Mouse (Mus musculus) layer of hippocampus, adult 8-10 months (tissue): ENCODE results near the gene Ric8b. TPM values are rescaled to one million over a fixed set of nuclear protein-coding genes. Genes with fewer than 3 reads are reported as not detected.

Source experiments
- DNase-seq, 2 experiments: peaks; one replicate each; pipeline ENCODE4 v3.0.0; 2022; ENCODE audit warnings: low spot score in 2 of 2
- total RNA-seq, 4 experiments: library from RNA; stranded (reverse); gene quantifications; 2 replicates each; pipeline ENCODE4 v1.2.4; 2022

Ric8b gene
- total RNA-seq, 4 experiments from 2014 or later = 36.1 to 51.0 (median 45.1) TPM

DNA sequence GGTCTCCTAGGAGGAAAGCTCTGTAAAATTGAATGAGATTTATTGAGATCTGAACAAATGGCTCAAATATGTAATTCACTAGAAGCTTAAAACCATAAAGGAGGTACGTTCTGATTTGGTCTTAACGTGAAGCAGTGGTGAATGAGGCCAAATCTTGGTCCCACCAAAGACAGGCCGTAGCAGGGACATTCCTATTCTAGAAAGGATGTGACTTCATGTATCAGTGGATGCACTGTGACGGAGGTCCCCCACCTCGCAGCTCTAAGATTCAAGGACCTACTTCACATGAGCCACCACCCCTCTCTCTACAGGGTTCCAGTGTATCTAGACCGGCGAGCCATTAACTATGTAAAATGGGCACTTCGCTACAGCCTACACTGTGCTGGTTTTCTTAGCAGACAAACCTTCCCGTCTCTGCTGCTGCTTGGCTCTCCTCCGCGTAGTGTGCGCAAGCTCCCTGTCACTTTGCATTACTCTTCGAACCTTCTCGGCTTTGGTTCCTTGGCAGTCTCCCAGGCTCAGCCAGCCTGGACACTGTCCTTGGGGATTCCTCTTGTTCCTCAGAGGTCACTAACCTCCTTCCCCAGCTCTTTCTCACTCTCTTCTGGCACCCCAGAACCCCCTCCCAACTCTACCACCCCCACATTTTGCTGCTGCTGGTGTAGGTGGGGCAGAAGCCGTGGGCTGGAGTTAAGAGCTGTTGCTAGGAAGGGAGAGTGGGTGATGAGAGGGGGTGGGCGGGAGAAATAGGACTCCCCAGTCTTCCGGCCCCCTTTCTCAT lies 8.2 kb upstream of the Ric8b start:
- peak in 1 of 2 experiments; percentile 29 for DNase-seq

DNA sequence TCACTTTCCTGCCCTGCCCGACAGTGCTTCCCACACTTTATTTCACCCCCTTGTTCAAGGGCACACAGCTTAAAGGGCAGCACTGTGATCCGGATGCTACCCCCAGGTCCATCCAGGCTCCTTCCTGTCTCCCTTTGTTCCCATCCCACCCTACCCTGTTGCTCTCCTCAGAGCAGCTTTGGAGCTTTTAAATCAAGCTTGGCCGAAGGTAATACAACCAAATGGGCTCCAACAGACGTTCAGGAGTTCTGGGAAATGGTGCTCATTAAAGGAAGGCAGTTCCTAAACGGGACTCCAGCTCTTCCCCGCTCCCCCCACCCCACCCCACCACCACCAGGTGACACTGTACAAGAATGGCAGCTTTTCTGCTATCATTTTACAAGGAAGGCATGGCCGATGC lies 7.2 kb upstream of the Ric8b start:
- no peak for DNase-seq

DNA sequence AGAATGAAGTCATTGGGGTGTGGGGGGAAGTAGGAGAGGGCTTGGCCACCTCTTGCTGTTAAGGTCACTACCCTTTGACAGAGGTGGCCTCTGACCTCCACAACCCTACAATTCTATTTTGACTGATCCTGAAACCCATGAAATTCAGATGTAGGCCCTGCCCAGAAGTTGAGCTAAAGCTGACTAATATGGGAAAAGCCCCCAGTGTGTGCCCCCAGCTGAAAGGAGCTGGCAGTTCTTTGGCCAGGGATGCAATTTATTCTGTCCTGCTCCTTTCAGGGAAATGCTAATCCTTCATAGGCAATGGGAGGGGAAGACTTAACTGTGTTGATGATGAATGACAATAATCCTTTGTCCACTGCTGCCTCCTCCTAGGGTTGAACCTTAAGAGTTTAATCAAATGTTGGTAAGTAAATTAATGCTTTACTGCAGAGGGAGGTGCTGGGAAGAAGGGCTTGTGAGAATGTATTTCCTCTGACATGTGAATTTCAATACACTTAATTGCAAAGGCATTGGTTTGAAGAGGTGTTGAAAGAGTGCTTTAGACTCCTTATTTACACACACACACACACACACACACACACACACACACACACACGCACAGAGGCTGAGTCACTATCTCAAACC lies 6.5 kb upstream of the Ric8b start:
- no peak for DNase-seq

DNA sequence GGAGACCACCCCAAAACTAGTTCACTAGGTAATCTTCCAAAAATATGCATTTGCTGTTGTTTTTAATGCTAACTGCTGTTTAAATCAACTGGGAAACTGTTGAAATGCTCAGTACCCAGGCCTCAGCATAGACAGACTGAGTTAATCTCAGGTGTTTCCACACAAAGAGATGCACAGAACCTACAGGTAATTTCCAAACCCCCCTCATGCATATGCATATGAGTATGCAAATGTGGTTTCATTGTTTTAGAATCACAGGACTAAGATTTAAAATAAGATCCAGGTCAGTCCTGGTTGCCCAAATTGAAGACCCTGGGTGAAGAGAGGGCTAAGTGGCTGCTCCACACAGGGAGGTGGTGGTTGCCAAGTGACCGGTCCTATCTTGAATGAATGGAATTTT lies 4.3 kb upstream of the Ric8b start:
- DNase-seq = no peak

DNA sequence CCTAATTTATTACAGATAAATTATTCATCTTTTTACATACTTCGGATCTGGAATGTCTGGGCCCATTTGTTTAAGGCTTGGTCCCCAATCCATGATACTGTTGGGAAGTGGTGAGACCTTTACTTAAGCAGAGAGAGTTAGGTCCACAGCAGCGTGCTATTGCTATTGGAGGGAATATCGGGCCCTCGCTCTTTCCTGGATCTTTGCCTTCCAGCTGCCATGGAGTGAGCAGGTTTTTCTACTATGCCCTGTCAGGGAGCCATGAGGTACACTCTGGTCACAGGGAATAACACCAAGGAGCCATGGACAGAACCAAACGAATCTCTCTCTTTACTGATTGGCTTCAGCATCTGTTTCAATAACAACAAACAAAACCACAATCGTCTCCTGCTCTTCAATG lies 1.9 kb upstream of the Ric8b start:
- no peak for DNase-seq

DNA sequence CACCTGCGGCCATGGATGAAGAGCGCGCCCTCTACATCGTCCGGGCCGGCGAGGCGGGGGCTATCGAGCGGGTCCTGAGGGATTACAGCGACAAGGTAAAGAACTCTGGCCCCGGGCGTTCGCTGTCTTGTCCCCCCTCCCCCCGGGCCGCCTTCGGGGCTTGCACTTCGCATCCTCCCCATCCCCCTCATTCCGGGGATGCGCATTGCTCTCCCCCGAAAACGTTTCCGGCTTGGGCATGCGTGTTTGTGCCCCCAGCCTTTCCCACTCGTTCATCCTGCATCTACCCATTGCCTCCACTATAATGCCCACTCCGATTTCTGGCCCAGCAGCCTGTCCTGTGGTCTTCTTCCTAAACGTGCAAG lies 297 bp downstream of the Ric8b start:
- peak; percentile 40 to 48 for DNase-seq

DNA sequence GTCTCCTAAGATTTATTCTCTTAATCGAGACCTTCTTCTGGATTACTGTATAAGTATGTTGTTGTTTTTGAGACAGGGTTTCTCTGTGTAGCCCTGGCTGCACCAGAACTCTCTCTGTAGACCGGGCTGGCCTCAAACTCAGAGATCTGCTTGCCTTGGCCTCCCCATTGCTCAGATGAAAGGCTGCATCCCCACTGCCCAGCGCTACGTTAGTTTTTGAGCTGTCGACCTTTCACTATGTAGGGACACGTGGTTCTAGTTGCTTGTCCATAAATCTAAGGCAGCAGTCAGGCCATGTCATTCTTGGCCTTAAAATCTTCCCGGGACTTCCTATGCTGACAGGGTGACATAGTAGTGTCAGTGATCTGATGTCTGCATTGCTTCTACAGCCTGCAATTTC lies 8.9 kb downstream of the Ric8b start:
- no peak for DNase-seq

DNA sequence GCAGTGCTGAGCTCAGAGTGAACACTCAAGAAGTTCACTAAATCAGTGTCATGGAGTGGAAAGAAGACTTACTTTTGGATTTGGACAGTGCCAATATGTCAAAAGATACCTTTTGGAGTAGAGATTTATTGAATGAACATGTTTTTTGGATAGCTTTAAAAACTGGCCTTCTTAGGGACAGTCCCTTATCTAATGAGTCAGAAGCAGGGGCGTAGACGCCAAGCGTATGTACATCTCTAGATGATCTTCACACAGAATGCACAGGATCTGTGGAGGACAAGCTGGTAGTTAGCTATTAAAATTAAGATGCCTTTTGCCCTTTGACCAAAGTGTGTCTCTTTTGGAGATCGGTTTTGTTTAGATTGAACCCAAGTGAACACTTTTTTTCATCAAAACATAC lies 9.5 kb downstream of the Ric8b start:
- no peak for DNase-seq

DNA sequence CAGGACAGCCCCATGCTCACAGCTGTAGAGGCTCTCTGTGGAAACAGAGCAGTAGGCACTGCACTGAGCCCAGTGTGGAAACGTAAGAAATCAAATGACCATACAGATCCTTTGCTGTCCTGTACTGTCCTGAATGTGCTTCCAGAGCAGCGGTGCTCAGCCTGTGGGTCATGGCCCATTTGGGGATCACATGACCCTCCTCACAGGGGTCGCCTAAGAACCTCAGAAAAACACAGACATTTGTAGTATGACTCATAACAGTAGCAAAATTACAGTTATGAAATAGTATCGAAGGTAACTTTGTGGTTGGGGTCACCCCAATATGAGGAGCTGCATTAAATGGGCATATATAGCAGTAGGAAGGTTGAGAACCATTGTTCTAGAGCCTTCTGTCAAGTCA lies 11.0 kb downstream of the Ric8b start:
- no peak for DNase-seq

DNA sequence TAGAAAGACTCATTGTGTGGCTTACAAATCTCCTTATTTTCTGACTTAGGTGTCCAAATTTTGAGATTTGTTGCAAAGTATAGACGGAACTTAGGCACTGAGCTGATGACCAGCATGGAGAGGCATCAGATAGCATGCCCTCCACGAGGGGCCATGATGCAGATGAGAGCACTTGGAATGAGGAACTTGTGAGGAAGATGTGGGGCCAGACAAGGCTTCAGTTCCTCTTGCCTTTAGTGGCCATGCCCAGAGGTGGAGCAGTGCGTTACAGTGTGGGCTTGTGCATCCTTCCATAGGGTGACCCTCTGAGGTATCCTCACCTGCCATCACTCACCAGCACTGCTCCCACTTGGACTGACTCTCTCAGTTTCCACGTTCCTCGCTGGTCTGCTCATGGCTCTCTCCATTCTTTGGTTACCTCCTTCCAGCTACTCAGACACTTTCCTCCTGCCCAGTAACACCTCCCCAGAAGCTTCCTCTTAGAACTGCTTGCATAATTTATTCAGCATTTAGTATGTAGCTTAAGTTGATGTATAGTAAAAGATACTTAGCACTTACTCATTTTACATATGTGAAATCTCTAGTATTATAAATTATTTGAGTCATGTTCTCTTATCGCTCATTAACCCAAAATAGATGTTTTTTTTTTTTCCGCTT lies 18.3 kb downstream of the Ric8b start:
- DNase-seq = no peak

DNA sequence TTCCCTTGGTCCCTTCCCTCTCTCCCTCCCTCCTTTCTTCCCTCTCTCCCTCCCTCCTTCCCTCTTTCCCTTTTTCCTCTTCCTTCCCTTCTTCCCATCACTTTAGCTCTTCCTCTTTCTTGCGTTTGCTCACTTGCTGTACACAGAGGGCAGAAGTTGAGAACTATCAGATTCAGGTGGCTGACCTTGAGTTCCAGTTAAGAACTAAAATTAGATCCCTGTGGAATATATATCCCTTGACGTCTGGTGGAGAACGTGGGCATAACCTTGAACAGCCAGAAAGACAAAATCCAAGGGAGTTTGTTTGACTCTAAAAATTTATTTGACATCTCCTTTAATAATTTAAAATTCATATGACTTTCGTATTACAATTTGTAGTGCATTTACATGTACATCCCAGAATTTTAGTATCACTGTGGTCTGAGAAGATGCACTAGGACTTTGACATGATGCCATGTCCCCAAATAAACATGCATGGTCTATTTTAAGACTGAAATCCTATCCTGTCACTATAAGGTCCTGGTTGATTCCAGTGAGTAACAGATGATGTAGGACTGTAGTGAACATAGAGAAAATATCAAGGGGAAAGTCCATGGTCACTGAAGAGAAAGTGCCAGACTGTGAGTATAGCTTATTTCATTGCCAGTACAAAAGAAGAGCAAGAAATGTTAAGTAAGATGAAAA lies 19.6 kb downstream of the Ric8b start:
- DNase-seq = no peak

DNA sequence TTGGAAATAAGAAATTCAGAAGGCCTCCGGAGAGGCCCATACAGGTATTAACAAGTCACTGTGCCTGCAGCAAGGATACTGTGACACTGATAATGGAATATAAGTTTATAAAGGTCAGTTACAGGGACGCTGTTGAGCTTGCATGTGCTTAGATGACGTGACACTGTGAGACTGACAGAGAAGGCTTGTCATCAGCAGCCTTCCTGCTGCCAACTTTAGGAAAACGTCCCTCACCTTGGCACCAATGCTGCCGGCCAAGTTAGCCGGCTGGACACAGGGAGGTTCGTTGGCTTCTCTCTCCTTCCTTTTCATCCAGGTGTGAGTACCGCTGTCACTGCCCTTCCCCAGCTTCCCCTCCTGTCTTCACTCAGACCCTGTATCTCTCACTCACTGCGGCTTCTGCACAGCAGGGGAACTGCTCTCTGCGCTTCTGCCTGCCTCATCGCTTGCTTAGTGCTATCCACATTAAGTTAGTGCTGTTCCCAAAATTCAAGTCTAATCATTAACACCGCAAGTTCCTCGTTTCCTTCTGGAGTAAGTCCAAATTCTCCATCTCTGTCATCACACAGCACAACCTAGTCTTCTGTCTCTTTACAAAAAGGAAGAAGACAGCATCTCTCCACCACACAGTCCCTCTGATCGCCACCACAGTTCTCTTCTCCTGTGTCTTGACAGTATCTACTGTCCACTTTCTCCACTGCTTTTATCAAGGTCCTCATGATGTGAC lies 20.8 kb downstream of the Ric8b start:
- no peak for DNase-seq

DNA sequence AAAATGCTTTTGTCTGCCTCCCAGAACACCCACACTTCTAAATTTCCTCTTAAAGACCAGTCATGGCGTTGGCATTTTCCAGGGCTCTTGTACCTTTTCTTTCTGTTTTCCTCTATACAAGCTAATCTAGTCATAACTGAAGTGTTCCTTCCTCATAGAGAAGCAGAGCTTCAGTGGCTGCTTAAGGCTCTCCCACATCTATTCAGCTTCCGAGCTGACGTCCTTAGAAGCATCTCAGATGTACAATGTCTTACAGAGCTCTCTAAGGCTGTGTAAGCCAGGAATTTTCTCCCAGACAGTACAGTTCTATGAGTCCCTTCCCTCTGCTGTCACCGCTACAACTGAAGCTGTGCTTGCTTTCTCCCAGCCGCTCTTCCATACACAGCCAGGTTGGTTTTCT lies 21.5 kb downstream of the Ric8b start:
- no peak for DNase-seq

DNA sequence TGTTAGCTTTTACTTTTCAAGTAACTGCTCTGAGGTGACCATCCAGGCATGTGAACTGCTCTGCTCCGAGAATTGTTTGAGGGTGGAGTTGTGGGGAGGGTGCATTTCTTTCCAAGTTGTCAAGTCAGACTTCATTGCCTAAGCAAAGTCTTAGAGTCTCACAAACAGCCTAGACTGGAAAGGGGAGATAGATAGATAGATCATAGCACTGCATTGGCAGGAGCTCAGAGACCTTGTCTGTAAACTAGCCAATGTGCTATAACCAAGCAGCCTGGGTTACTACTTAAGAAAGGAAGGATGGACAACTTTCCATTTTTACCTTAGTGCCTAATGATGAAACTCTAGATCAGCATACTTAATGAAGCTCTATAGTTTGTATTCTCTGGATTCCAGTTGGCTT lies 22.9 kb downstream of the Ric8b start:
- no peak for DNase-seq

DNA sequence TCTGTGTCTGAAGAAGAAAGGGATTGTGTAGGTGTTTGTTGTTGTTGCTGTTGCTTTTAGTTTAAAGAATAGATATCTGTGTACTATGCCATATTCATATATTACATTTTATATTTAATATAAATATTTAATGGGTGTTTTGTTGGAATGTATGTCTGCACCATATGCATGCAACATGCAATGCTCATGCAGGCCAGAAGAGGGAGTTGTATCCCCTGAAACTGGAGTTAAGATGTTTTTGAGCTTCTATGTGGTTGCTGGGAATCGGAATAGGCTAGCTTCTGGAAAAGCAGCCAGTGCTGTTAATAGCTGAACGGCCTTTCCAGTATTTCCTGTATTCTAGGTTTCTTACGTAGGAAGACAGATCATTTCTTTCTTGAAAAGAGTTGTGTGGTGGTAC lies 28.3 kb downstream of the Ric8b start:
- DNase-seq = no peak

DNA sequence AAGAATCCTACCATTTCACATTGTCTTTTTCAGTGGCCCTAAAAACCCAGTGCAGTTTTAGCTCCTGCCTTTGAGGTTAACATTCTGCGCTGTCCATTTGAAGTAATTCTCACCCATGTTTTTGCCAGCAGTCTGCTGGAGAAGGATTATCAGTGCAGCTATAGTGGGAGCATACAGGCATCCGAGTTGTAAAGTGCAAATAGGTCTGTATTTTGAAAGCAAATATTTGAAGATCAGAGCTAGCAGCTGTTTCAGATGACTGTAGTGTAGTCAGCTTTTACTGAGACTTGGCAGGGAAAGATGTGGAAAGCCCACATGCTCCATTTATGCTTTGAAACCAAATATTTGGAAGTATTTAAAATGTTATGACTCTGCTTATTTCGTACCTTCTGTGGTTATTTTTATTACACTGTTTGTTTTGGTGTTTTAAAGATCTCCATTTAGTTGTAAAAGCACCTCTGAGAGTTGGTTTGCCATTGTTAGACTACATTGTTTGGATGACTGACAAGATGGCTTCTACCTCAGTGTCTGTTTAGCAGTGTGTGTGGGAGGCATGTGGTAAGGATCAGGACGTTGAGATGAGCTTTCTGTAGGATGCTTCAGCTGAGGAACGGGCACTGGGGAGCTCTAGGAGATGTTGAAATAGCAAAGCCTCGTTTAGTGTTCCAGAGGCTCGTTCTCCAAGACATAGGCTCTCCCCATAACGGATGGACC lies 31.7 kb downstream of the Ric8b start:
- no peak for DNase-seq

DNA sequence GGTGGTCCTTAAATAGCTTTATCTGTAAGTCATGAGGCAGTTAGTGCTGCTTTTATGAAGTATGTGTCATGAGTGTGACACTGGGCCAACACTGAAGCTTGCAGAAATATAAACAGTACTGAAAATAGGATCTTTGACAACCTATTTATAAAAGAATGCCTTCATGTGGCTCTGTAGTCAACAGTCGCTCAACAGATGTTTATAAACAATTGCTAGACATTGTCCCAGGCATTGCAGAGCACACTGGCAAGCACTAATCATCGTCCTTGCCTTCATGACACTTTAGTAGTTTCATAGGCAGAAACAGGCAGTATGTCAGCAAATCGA lies 32.2 kb downstream of the Ric8b start:
- DNase-seq = no peak

DNA sequence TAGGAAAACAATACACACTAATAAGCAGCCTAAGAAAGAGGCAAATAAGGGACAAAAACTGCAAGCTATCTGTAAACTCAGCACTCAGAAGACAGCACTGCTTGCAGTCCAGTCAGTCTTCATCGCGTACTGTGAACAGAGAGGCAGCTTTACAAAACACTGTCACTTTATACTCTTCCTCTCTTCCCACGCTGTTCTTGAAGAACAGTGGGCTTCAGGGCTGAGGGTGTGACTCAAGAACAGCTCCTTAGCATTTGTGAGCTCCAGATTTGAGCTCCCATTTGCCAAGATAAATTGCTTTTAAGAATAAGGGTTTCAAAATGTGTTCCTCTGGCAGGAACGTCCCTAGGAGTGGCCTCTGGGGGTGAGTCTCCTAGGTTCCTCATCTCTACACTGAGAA lies 33.0 kb downstream of the Ric8b start:
- no peak for DNase-seq

DNA sequence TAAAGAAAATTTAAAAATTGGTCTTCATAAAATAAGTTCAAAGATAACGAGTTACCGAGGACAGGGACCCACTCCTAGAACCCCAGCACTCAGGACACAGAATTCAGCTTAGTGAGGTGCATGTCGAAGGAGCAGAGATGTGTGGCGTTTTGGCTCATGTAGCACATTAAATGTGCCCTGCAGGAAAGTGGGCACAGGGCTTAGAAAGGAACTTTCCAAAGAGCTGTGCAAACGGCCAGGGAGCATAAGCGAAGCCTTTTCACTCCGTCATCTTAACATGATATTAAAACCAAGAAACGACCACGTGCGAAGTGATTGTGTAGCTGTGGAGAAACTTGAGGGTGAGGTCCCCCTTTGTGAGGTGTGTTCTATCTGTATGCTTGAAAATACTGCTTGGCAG lies 36.8 kb downstream of the Ric8b start:
- DNase-seq = no peak

DNA sequence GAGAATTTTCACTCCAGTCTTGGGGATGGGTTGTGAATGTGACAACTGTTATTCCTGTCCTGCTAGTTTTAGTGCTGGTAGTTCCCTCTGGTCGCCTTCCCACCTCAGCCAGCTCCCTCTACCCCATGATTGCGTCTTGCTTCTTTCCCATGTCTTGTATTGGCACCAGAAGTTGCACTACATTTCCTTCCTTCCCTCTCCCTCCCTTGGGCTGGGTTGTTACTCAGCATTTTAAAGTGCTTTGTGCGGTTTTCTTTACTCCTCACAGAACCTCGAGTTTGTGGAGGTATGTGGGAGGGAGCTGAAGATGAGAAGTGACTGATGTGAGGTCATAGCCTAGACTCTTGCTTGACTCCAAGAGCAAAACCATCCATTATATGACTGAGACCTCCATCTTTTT lies 38.8 kb downstream of the Ric8b start:
- no peak for DNase-seq

DNA sequence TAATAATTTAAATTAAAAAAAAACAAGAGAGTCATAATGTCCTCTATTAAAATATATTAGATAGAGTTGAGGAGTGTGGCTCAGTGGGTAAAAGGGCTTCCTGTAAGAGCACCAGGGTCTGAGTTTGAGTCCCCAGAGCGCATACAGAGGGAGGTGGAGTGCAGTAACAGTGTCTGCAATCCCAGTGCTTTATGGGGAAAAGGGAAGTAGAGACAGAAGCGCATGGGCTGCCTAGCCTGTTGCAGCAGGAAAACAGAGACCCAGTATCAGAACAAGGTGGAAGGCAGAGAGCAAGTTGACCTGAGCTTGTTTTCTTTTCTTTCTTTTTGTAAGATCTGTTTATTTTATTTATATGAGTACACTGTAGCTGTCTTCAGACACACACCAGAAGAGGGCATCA lies 41.2 kb downstream of the Ric8b start:
- no peak for DNase-seq
